Mouse (Mus musculus) heart, postnatal 36 days (tissue): Measurements from ENCODE around the gene Rpap3. TPM values are rescaled to one million over a fixed set of nuclear protein-coding genes. Genes with fewer than 3 reads are reported as not detected.
A peak's percentile ranks its signal among the peaks of the same experiment; 100 is the strongest.

Experiments
- DNase-seq, 2 experiments: peaks; one replicate each; pipeline ENCODE4 v3.0.0; 2021 to 2022
- intact Hi-C: fragments of 180-260 bp; cut with DNase I; formaldehyde crosslinking; loops from one replicate; pipeline ENCODE4 v1.15.1; 2025
- total RNA-seq, 2 experiments: library from RNA; stranded (reverse); gene quantifications; 2 replicates each; pipeline ENCODE4 v1.2.3; 2021

Rpap3 gene
- 10 to 100 TPM; 13.1 to 15.7 TPM for total RNA-seq

GRCm38 (mm10) chr15:97705211-97706050 is at the start of gene Rpap3:
Gene Rpap3 (minus strand): TSS chr15:97705825.
- intact Hi-C loops: loop anchor here (2.0 kb wide), 1 partner anchor 33 kb away; no protein-coding TSS in a partner anchor
- peak; percentile 89 for DNase-seq

GRCm38 (mm10) chr15:97755361-97755760 is 49.7 kb upstream of the Rpap3 start:
- intact Hi-C loops: no loop called here
- DNase-seq: no peak

- intact Hi-C loops: no loop called here
Observed at GRCm38 (mm10) chr15:97754476-97754875, 48.9 kb upstream of the Rpap3 start.

GRCm38 (mm10) chr15:97752491-97752890 is 46.9 kb upstream of the Rpap3 start:
- intact Hi-C loops: no loop called here
- no peak for DNase-seq

More at GRCm38 (mm10) chr15:97754476-97754875, 48.9 kb upstream of the Rpap3 start:
- no peak for DNase-seq

GRCm38 (mm10) chr15:97751676-97752075 is 46.1 kb upstream of the Rpap3 start:
- intact Hi-C loops: loop anchor here (1.0 kb wide), 1 partner anchor 25 kb away; no protein-coding TSS in a partner anchor
- DNase-seq: no peak

- peak; percentile 55 to 59 for DNase-seq
- intact Hi-C loops: loop anchor here (1.0 kb wide), 1 partner anchor 26 kb away; no protein-coding TSS in a partner anchor
Observed at GRCm38 (mm10) chr15:97750697-97751096, 45.1 kb upstream of the Rpap3 start.

GRCm38 (mm10) chr15:97749841-97750240 is 44.2 kb upstream of the Rpap3 start:
- intact Hi-C loops: no loop called here
- no peak for DNase-seq

GRCm38 (mm10) chr15:97749397-97749796 is 43.8 kb upstream of the Rpap3 start:
- intact Hi-C loops: no loop called here
- DNase-seq: no peak

GRCm38 (mm10) chr15:97748964-97749363 is 43.3 kb upstream of the Rpap3 start:
- intact Hi-C loops: no loop called here
- DNase-seq: no peak

GRCm38 (mm10) chr15:97748309-97748708 is 42.7 kb upstream of the Rpap3 start:
- intact Hi-C loops: no loop called here
- no peak for DNase-seq

- DNase-seq: no peak
- intact Hi-C loops: no loop called here
Observed at GRCm38 (mm10) chr15:97747486-97747885, 41.9 kb upstream of the Rpap3 start.

- intact Hi-C loops: no loop called here
- DNase-seq: no peak
Observed at GRCm38 (mm10) chr15:97746748-97747147, 41.1 kb upstream of the Rpap3 start.

- intact Hi-C loops: no loop called here
Observed at GRCm38 (mm10) chr15:97746278-97746677, 40.7 kb upstream of the Rpap3 start.

GRCm38 (mm10) chr15:97745331-97745730 is 39.7 kb upstream of the Rpap3 start:
- DNase-seq: peak; percentile 72 to 78
- intact Hi-C loops: no loop called here

More at GRCm38 (mm10) chr15:97746278-97746677, 40.7 kb upstream of the Rpap3 start:
- no peak for DNase-seq

- DNase-seq: peak in 1 of 2 experiments; percentile 31
- intact Hi-C loops: no loop called here
Observed at GRCm38 (mm10) chr15:97744930-97745329, 39.3 kb upstream of the Rpap3 start.

GRCm38 (mm10) chr15:97743961-97744525 is 38.4 kb upstream of the Rpap3 start:
- intact Hi-C loops: no loop called here
- DNase-seq: no peak

- DNase-seq: no peak
- intact Hi-C loops: no loop called here
Observed at GRCm38 (mm10) chr15:97743210-97743609, 37.6 kb upstream of the Rpap3 start.

GRCm38 (mm10) chr15:97742600-97742999 is 37.0 kb upstream of the Rpap3 start:
- intact Hi-C loops: no loop called here
- no peak for DNase-seq

GRCm38 (mm10) chr15:97742074-97742473 is 36.4 kb upstream of the Rpap3 start:
- DNase-seq: no peak
- intact Hi-C loops: no loop called here

GRCm38 (mm10) chr15:97741662-97742061 is 36.0 kb upstream of the Rpap3 start:
- no peak for DNase-seq
- intact Hi-C loops: no loop called here

- DNase-seq: no peak
- intact Hi-C loops: no loop called here
Observed at GRCm38 (mm10) chr15:97740283-97740732, 34.7 kb upstream of the Rpap3 start.

GRCm38 (mm10) chr15:97738923-97739322 is 33.3 kb upstream of the Rpap3 start:
- intact Hi-C loops: no loop called here
- no peak for DNase-seq
